Mouse (Mus musculus) layer of hippocampus, postnatal 10 days (tissue): ENCODE results near the gene Mrpl42. TPM values are rescaled to one million over a fixed set of nuclear protein-coding genes. Genes with fewer than 3 reads are reported as not detected.
A peak's percentile ranks its signal among the peaks of the same experiment; 100 is the strongest.

Source experiments
- DNase-seq, 2 experiments: peaks; one replicate each; pipeline ENCODE4 v3.0.0; 2021; ENCODE audit warnings: low spot score in 2 of 2
- total RNA-seq, 2 experiments: library from RNA; stranded (reverse); gene quantifications; 2 replicates each; pipeline ENCODE4 v1.2.3; 2021

Gene Mrpl42
- total RNA-seq, 2 experiments from 2014 or later: 76.8 to 84.2 TPM

DNA sequence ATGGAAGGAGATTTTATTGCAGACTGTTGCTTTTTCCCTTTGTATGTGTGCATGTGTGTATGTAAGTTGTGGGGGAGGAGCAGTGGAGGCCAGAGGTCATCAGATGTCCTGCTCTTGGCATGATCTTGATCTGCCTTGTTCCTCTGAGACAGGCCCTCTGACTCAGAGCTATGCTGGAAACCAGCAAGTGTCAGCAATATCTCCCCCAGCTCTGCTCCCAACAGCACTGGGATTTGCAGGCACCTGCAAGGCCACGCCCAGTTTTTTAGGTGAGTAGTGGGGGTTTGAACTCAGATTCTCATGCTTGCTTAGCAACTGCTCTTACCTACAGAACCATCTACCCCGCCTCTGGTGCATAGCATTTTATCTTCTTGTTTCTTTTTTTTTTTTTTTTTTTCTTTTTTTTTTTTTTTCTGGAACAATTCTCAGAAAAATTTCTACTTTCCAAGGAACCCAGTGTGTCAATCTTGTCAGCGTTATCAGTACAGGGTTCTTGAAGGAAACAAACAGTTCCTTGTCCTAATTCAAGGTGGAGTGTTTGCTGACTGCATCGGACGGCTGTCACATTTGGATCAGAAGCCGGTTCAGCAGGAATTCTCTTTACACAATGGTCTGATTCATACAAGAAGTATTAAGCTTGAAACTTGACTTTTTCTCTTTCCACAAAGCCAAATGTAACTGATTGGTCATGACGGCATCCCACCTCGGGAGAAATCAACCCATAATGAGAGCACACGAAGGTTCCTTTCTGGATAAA lies 43.5 kb downstream of the Mrpl42 start:
- no peak for DNase-seq

DNA sequence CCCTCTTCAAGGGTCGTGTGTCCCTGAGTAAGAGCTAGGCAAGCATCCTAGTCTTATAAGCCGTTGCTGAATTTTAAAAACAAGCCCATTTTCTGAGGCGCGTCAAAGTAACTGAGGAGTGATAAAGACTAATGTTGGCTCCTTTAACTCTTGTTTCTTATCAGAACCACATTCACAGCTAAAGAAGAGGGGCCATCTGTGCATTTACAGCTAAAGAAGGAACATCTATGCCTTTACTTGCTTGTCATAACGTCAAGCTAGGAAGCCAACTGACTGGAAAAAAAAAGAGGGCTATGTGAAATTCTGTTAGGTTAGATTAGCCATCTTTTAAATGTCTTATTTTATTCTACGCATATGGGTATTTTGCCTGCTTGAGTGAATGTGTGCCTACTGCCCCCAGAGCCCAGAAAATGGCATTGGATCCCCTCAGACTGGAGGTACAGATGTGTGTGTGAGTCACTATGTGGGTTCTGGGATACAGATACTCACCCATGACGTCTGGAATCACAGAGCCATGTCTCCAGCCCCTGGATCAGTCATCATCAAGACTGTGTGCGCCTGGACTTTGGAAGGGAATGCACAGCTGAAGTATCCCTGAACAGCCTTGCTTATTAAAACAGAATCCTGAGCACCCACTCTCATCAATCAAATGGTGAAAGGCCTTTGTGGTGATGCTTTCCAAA lies 44.2 kb downstream of the Mrpl42 start:
- DNase-seq: no peak

DNA sequence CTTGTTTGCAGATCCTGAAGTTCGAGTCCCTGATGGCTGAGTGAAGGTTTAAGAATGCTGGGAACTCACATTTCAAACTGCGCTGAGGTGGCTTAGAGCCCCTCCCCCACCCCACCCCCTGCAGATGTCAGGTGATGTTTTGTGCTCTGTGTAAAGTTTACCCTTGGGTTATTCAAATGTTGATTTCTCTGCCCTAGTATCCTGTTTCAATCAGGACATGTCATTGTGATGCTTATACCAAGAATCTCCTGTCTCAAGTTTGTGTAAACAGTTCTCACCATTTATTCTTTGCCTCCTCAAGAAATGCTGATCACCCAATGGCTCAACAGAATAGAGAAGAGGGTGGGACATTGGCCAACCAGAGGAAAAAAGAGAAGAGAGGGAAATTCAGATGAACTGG lies 45.6 kb downstream of the Mrpl42 start:
- DNase-seq: no peak

- no peak for DNase-seq
Measured at GRCm38 (mm10) chr10:95453282-95453681, 48.5 kb downstream of the Mrpl42 start.

- DNase-seq: no peak
Measured at GRCm38 (mm10) chr10:95449033-95449432, 52.7 kb downstream of the Mrpl42 start.

- no peak for DNase-seq
Measured at GRCm38 (mm10) chr10:95447954-95448353, 53.8 kb downstream of the Mrpl42 start.

- DNase-seq: peak in 1 of 2 experiments; percentile 12
Measured at GRCm38 (mm10) chr10:95445104-95446056, 56.4 kb downstream of the Mrpl42 start.

DNA sequence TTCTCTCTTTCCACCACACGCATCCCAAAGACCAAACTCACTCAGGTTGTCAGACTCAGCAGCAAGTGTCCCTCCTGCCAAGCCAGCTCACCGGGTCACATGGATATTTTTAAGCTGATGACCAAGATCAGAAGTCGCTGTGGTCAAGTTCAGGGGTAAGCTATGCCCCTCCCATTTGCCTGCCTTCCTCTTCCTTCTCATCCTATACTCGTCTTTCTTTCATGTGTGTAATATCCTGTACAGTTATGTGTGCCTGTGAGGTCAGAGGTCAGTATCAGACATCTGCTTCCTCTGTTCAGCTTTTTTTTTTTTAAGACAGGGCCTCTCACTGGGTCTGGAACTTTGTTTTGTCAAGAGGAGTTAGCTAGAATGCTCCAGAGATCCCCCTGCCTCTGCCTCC lies 59.4 kb downstream of the Mrpl42 start:
- DNase-seq: no peak

DNA sequence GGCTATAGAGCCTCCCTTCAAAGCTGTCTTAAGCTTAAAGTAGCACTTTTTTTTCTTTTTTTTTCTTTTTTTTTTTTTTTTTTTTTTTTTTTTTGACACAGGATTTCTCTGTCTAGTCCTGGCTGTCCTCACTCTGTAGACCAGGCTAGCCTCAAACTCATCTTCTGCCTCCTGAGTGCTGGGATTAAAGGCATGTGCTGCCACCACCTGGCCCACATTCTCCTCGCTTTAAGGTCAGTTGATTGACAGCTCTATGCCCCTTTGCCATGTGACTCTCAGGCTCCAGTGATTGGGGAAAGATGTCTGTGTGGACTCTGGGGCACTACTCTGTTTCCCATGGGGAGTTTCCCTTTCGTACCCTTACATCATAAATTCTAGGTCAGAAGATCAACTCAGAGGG lies 61.2 kb downstream of the Mrpl42 start:
- DNase-seq: no peak

- DNase-seq: no peak
Measured at GRCm38 (mm10) chr10:95439718-95440339, 61.9 kb downstream of the Mrpl42 start.

DNA sequence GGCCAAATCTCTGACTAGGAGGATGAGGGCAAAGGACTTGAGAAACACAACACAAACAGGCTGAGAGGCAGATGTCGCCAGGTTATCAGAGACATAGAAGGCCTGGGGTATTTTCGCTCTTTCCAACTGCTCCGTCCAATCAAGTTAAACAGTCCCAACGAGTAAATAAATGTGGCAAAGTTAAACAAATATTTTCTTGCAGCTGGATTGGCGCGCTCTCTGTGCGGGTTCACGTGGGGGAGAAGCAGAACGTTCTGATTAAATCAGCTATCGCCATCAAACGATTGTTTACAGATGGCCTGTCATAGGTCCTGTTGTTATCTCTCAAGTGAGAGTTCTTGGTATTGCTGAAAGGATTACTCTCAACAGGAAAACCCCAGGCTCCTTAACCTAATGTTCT lies 62.8 kb downstream of the Mrpl42 start:
- DNase-seq: no peak

Other genes starting within 250 kb of the Mrpl42 start
- 1 to 10 TPM; 5.8 to 7.3 TPM for gene Cradd, start 177.8 kb downstream of the Mrpl42 start, total RNA-seq
- 10 to 100 TPM; 73.9 to 75.7 TPM for gene Socs2, start 84.8 kb downstream of the Mrpl42 start, total RNA-seq
- 100 to 1,000 TPM; 188 to 223 TPM for gene Ube2n, start 13.2 kb upstream of the Mrpl42 start, total RNA-seq
- gene Nudt4, start 62.2 kb upstream of the Mrpl42 start, total RNA-seq: 10 to 100 TPM; 91.1 to 92.9 TPM
- gene Anapc15-ps, start 171.5 kb upstream of the Mrpl42 start, total RNA-seq: not detected